Mouse (Mus musculus) midbrain, embryonic 13.5 days (tissue): ENCODE data around the gene Gm20532. TPM values are rescaled to one million over a fixed set of nuclear protein-coding genes. Genes with fewer than 3 reads are reported as not detected.

Source experiments
- microRNA counts: library from miRNA; unstranded; fragments of <30 nt; microRNA quantifications from one replicate; lab custom pipeline; 2016
- microRNA-seq: library from miRNA; unstranded; fragments of <30 nt; microRNA quantifications from one replicate; pipeline ENCODE4, GENCODE M21; 2016
- polyA plus RNA-seq: library from polyadenylated mRNA; unstranded; fragments of >200 nt; fragmentation: Nextera tagmentation; extraction: Ambion mirVana; gene quantifications from 2 replicates; pipeline ENCODE4 v1.2.1, GENCODE M21; 2015

The Gm20532 gene
- polyA plus RNA-seq, 1 experiment from 2014 or later = not detected

MicroRNA genes within 50 kb of the gene (microRNA counts, 519-probe panel; counts per million panel counts)
- microRNA mmu-miR-126-3p (lab: Ali Mortazavi, UCI) (5,508 counts per million, percentile 91 among the panel's probes with 10 or more counts), microRNA mmu-miR-126-5p (lab: Ali Mortazavi, UCI) (3,944 counts per million, percentile 73 among the panel's probes with 10 or more counts)

Small RNAs within 50 kb of the gene (microRNA-seq; reads per million reads assigned to microRNA genes)
- gene Mir126a (not detected), gene Mir126b (not detected)

Other genes starting within 250 kb of the Gm20532 start
- 28.1 and 30.6 TPM in 2 replicates for gene Dnlz, start 234.5 kb upstream of the Gm20532 start, polyA plus RNA-seq
- 1.4 and 2.3 TPM in 2 replicates for gene Card9, start 225.7 kb upstream of the Gm20532 start, polyA plus RNA-seq
- 28.2 and 32.3 TPM in 2 replicates for gene Snapc4, start 206.0 kb upstream of the Gm20532 start, polyA plus RNA-seq
- 165 and 166 TPM in 2 replicates for gene Entr1, start 197.3 kb upstream of the Gm20532 start, polyA plus RNA-seq
- 107 and 110 TPM in 2 replicates for gene Pmpca, start 197.3 kb upstream of the Gm20532 start, polyA plus RNA-seq
- gene Inpp5e, start 177.4 kb upstream of the Gm20532 start, polyA plus RNA-seq = 28.0 and 28.6 TPM in 2 replicates
- gene Sec16a, start 141.4 kb upstream of the Gm20532 start, polyA plus RNA-seq = 21.3 and 22.8 TPM in 2 replicates
- 21.4 and 27.9 TPM in 2 replicates for gene Notch1, start 70.0 kb upstream of the Gm20532 start, polyA plus RNA-seq
- 44.9 and 55.9 TPM in 2 replicates for gene Egfl7, start 6.6 kb upstream of the Gm20532 start, polyA plus RNA-seq
- gene Agpat2, start 17.8 kb downstream of the Gm20532 start, polyA plus RNA-seq = 4.0 and 5.3 TPM in 2 replicates
- 112 and 118 TPM in 2 replicates for gene Fam69b, start 41.8 kb downstream of the Gm20532 start, polyA plus RNA-seq
- gene Lcn4, start 84.6 kb downstream of the Gm20532 start, polyA plus RNA-seq = not detected in 2 replicates